22 mouse cellular contexts compared by ENCODE assay signal in the genomic region with DNA sequence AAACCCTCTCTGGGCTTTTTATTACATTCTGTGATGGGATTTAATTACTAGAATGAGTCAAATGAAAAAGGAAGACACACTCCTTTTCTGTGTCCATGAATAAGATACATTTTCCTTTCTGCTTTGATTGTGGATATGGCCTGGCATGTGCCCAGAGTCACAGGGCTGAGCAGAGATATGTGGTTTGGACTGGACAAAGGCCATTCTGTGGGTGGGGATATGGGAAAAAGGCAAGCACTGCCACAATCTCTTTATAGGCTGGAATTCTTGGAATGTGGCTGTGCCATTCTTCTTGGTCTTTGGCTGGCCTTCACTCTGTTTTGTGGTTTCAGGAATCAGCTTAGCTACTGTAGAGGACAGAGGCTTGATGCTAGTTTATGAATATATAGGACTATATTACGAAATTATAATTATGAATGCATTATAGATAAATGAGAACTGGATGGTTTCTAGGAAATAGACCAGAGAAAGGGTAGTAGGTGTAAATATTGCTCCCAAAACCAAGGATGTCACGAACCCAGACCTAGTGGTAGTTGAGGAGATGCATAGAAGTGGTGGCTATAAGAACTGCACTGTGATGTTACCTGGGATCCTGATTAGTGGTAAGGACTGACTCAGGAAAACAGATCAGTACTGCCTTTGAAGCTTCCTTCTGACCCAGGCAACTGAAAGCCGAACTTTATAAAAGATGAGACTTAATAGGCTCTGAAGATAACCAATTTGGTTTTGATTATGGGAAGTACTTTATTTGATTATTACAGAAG. TPM values are rescaled to one million over a fixed set of nuclear protein-coding genes. Genes with fewer than 3 reads are reported as not detected.
DNase-seq lines count a peak whose midpoint lies in the region; ATAC-seq and TF ChIP-seq lines count a peak whose summit lies in the region.
"Had no signal": no experiment of that assay in that cellular context is flagged by ENCODE, and none has a peak within 500 bp of the region (broad histone marks: within the 10 kb centered on the region; RNA-seq: fewer than 3 reads in every experiment).

No protein-coding gene starts in this region.

- H3K27ac ChIP-seq in embryonic facial prominence, embryonic 14.5 days (replicated peaks; ENCODE audit: low read depth, low read length), result no peak overlapping the region; the same call in 1 of the 2 replicates
- no peak overlapping the region for H3K27ac ChIP-seq in embryonic facial prominence, embryonic 10.5 days (replicated peaks)
- H3K27ac ChIP-seq in left cerebral cortex, adult 2 months, result no peak overlapping the region
- H3K27ac ChIP-seq: embryonic facial prominence, embryonic 12.5 days; forebrain, embryonic 10.5 days; heart, embryonic 10.5 days; hindbrain, embryonic 10.5 days; neural tube, embryonic 13.5 days had no signal

- no peaks in the 10 kb centered on the region for H3K27me3 ChIP-seq in embryonic facial prominence, embryonic 14.5 days (replicated peaks; ENCODE audit: control insufficient read depth, insufficient read depth, low read length)
- no peaks in the 10 kb centered on the region for H3K27me3 ChIP-seq in embryonic facial prominence, embryonic 10.5 days (replicated peaks; ENCODE audit: low read depth, poor library complexity, severe bottlenecking)
- H3K27me3 ChIP-seq: embryonic facial prominence, embryonic 12.5 days; neural tube, embryonic 13.5 days had no signal

- H3K9me3 ChIP-seq in embryonic facial prominence, embryonic 14.5 days (ENCODE audit: control insufficient read depth, low read length), result no peaks in the 10 kb centered on the region
- H3K9me3 ChIP-seq in embryonic facial prominence, embryonic 10.5 days, result no peaks in the 10 kb centered on the region
- H3K9me3 ChIP-seq: embryonic facial prominence, embryonic 12.5 days; forebrain, embryonic 10.5 days; heart, embryonic 10.5 days; hindbrain, embryonic 10.5 days; neural tube, embryonic 13.5 days had no signal

- 0 out of 2 replicates have a peak, but pooled peaks cover 10% of the 10 kb centered on the region for H3K36me3 ChIP-seq in embryonic facial prominence, embryonic 14.5 days (ENCODE audit: control insufficient read depth, insufficient read depth, low read length)
- H3K36me3 ChIP-seq in embryonic facial prominence, embryonic 10.5 days (replicated peaks), result no peaks in the 10 kb centered on the region
- H3K36me3 ChIP-seq: embryonic facial prominence, embryonic 12.5 days; heart, embryonic 10.5 days had no signal

- intact Hi-C loops in left cerebral cortex, adult 2 months (cut with DNase I), result no loop called here

- no peak for ATAC-seq in embryonic facial prominence, embryonic 14.5 days (ENCODE audit: low read depth)
- no peak for ATAC-seq in inflammation-experienced regulatory T-cells, adult 6 months

- TF ChIP-seq CTCF in left cerebral cortex, adult 2 months (IDR thresholded peaks at IDR 0.05), result no peak

- WGBS in embryonic facial prominence, embryonic 14.5 days, result 78% methylated on average over 3 of the region's 3 CpGs
- 89% methylated on average over 3 of the region's 3 CpGs for WGBS in embryonic facial prominence, embryonic 10.5 days

- DNase-seq in embryonic facial prominence, embryonic 14.5 days (ENCODE audit: low spot score), result peak; percentile 13
- DNase-seq in embryonic facial prominence, embryonic 10.5 days (ENCODE audit: low spot score), result no peak
- DNase-seq in ovary, postnatal 36 days (ENCODE audit: low spot score), result peak; percentile 23
- no peak for DNase-seq in ovary, postnatal 10 days (ENCODE audit: low spot score)
- DNase-seq in adrenal gland, postnatal 25 days, result peak; percentile 8
- DNase-seq in lung, postnatal 25 days (ENCODE audit: low spot score), result no peak
- DNase-seq in left cerebral cortex, adult 2 months (ENCODE audit: extremely low spot score in 1 of 2, low spot score in 2 of 2), result no peak
- DNase-seq: cerebellum, adult 11-12 months; cerebellum, postnatal 36 days; left cerebral cortex, postnatal 4 days; lung, adult 18-20 months; lung, postnatal 36 days; retina, postnatal 1 day; thymus, adult 18-20 months had no signal

- no peak overlapping the region for H3K4me3 ChIP-seq in embryonic facial prominence, embryonic 14.5 days (ENCODE audit: low read depth, low read length)
- H3K4me3 ChIP-seq in embryonic facial prominence, embryonic 10.5 days, result no peak overlapping the region
- no peak overlapping the region for H3K4me3 ChIP-seq in left cerebral cortex, adult 2 months
- H3K4me3 ChIP-seq: embryonic facial prominence, embryonic 12.5 days; forebrain, embryonic 10.5 days; heart, embryonic 10.5 days; hindbrain, embryonic 10.5 days; neural tube, embryonic 13.5 days had no signal

- no peak overlapping the region for H3K4me2 ChIP-seq in embryonic facial prominence, embryonic 14.5 days (ENCODE audit: low read depth, low read length)
- H3K4me2 ChIP-seq: embryonic facial prominence, embryonic 12.5 days; midbrain, embryonic 11.5 days; neural tube, embryonic 13.5 days had no signal

- H3K4me1 ChIP-seq in embryonic facial prominence, embryonic 14.5 days (ENCODE audit: control insufficient read depth, insufficient read depth, low read length), result no peaks in the 10 kb centered on the region
- H3K4me1 ChIP-seq in embryonic facial prominence, embryonic 10.5 days, result no peaks in the 10 kb centered on the region
- H3K4me1 ChIP-seq: embryonic facial prominence, embryonic 12.5 days; forebrain, embryonic 10.5 days; hindbrain, embryonic 10.5 days; neural tube, embryonic 13.5 days had no signal

- no peak overlapping the region for H3K9ac ChIP-seq in embryonic facial prominence, embryonic 14.5 days (ENCODE audit: low read depth, low read length)
- H3K9ac ChIP-seq: embryonic facial prominence, embryonic 12.5 days; neural tube, embryonic 13.5 days had no signal

RNA-seq across cellular contexts. Expression of gene Epdr1, which starts 28.5 kb away (rescaled TPM):
- 36.9 and 39.4 TPM in 2 replicates for polyA plus RNA-seq in embryonic facial prominence, embryonic 14.5 days (2014; fragmentation: Nextera tagmentation; extraction: Ambion mirVana)
- 12.1 and 13.2 TPM in 2 replicates for polyA plus RNA-seq in embryonic facial prominence, embryonic 10.5 days (2016; fragmentation: Nextera tagmentation; extraction: Ambion mirVana)
- 13.8 and 17.8 TPM in 2 replicates for total RNA-seq in adrenal gland, postnatal 25 days (2021)
- 1 to 10 TPM in 1 of 3 experiments, under 1 TPM in 2; 0.19 to 1.5 (median 0.24) TPM for polyA plus RNA-seq in inflammation-experienced regulatory T-cells, adult 6 months (2017; shearing (Covaris generic))
- total RNA-seq in left cerebral cortex, adult 2 months (2021), result 10 to 100 TPM; 98.4 to 98.5 TPM
- total RNA-seq: monocyte, adult 5-6 weeks had no signal

RNA-seq across cellular contexts. Expression of gene Sfrp4, which starts 31.7 kb away (rescaled TPM):
- polyA plus RNA-seq in embryonic facial prominence, embryonic 14.5 days (2014; fragmentation: Nextera tagmentation; extraction: Ambion mirVana), result 20.8 and 25.6 TPM in 2 replicates
- 0.26 and 0.67 TPM in 2 replicates for polyA plus RNA-seq in embryonic facial prominence, embryonic 10.5 days (2016; fragmentation: Nextera tagmentation; extraction: Ambion mirVana)
- total RNA-seq in adrenal gland, postnatal 25 days (2021), result 1.6 and 1.8 TPM in 2 replicates
- polyA plus RNA-seq in inflammation-experienced regulatory T-cells, adult 6 months (2017; shearing (Covaris generic)), result not detected
- 1 to 10 TPM; 2.4 to 2.7 TPM for total RNA-seq in left cerebral cortex, adult 2 months (2021)
- total RNA-seq: monocyte, adult 5-6 weeks had no signal

Comparison
In these comparisons a context has a peak if more than half of its experiments do, and no peak if none do; other contexts are left out.
1. DNase-seq: peak in embryonic facial prominence, embryonic 14.5 days (single experiment), ovary, postnatal 36 days (single experiment) and adrenal gland, postnatal 25 days (single experiment); none in embryonic facial prominence, embryonic 10.5 days (single experiment), ovary, postnatal 10 days (single experiment), lung, postnatal 25 days (single experiment) and left cerebral cortex, adult 2 months (0 of 2).
2. RNA of gene Sfrp4, which starts 31.7 kb away (polyA plus RNA-seq): 20.8 to 25.6 TPM in embryonic facial prominence, embryonic 14.5 days; 0.26 to 0.67 TPM in embryonic facial prominence, embryonic 10.5 days and not detected in inflammation-experienced regulatory T-cells, adult 6 months; every median in the first group is over 10 times any median in the second.